Mouse (Mus musculus) G1E (cell line): ENCODE results near the gene N4bp1. TPM values are rescaled to one million over a fixed set of nuclear protein-coding genes. Genes with fewer than 3 reads are reported as not detected.

Experiments used
- ATAC-seq: 2 replicates; pipeline ENCODE4 v1.8.0; 2016; ENCODE audit warnings: mild to moderate bottlenecking; ENCODE audit not compliant: insufficient number of reproducible peaks, poor library complexity, low FRiP score, severe bottlenecking; ENCODE audit errors: extremely low read depth
- DNase-seq: peaks from one replicate; pipeline ENCODE4 v3.0.0; 2012; ENCODE audit warnings: low spot score
- H3K27me3 ChIP-seq: 2 replicates; pipeline ENCODE4 v1.6.1; 2012; ENCODE audit warnings: mild to moderate bottlenecking, low read length, inconsistent platforms; ENCODE audit not compliant: insufficient read depth
- H3K36me3 ChIP-seq: replicated peaks from 2 replicates; pipeline ENCODE3; 2012; ENCODE audit warnings: mild to moderate bottlenecking, inconsistent platforms
- H3K4me1 ChIP-seq: 2 replicates; pipeline ENCODE4 v1.6.1; 2012; ENCODE audit warnings: low read depth, low read length, inconsistent platforms, mixed read lengths; ENCODE audit not compliant: insufficient read depth
- H3K4me3 ChIP-seq: 2 replicates; pipeline ENCODE4 v1.5.1; 2012; ENCODE audit warnings: low read depth, mild to moderate bottlenecking, inconsistent platforms, low read length, moderate library complexity, mixed read lengths
- H3K9me3 ChIP-seq: replicated peaks from 2 replicates; pipeline ENCODE4 v1.6.1; 2012; ENCODE audit warnings: inconsistent platforms
- CTCF ChIP-seq: IDR thresholded peaks from 2 replicates; pipeline ENCODE4 v1.5.1; 2012; ENCODE audit warnings: low read depth, low read length, inconsistent platforms, mixed read lengths
- GATA1 ChIP-seq: IDR thresholded peaks from 2 replicates; pipeline ENCODE4 v1.6.1; 2012; ENCODE audit warnings: borderline replicate concordance, low read length, inconsistent platforms, mixed read lengths
- GATA2 ChIP-seq: IDR thresholded peaks from 2 replicates; pipeline ENCODE4 v1.6.1; 2012; ENCODE audit warnings: low read depth, low read length, inconsistent platforms, borderline replicate concordance
- POLR2AphosphoS5 ChIP-seq: IDR thresholded peaks from 2 replicates; pipeline ENCODE4 v1.6.1; 2012; ENCODE audit warnings: low read depth, low read length, inconsistent platforms; ENCODE audit not compliant: insufficient replicate concordance
- TAL1 ChIP-seq: conservative IDR thresholded peaks from 2 replicates; pipeline ENCODE4 v1.6.1; 2012; ENCODE audit warnings: low read depth, low read length, inconsistent platforms, mixed read lengths
- polyA plus RNA-seq: library from polyadenylated mRNA; stranded (reverse); fragments of >175 nt; gene quantifications from 2 replicates; pipeline ENCODE4 v1.2.3, GENCODE M21; 2012
- total RNA-seq, 2 experiments: library from RNA; stranded (forward) in 1 of 2; stranded (reverse) in 1 of 2; fragments of 200-1000 nt in 1 of 2; fragments of >200 nt in 1 of 2; fragmentation: Nextera tagmentation in 1 of 2; gene quantifications; 2 replicates each; pipeline ENCODE4 v1.2.3; 2014 to 2017

N4bp1 gene
- total and polyA plus RNA-seq, 3 experiments = 11.4 to 30.1 (median 17.2) TPM

DNA sequence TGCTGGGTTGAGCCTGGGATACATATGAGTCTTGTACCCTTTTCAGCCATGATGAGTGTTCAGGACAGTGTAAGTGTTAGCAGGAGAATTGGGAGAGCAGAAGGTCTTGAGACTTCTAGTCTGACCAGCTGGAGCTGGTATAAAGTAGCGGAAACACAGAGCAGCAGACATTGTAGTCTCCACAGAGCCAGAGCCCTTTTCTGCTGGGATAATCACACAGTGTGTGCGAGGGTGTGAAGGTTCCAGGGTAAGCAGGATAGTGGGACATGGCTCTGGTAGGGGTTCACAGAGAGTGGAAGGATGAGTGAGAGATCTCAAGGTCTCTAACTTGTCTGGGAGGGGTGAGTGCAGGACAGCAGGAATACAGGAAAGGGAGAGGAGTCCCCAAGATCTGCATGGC lies 33.0 kb upstream of the N4bp1 start:
- no peak for TF ChIP-seq TAL1
- TF ChIP-seq GATA1 = no peak
- no peak for TF ChIP-seq GATA2
- no peak for TF ChIP-seq CTCF
- no peak for TF ChIP-seq POLR2AphosphoS5
- Histone ChIP-seq H3K27me3 (0 out of 2 replicates have a peak, but pooled peaks cover 3% of the 10 kb centered on the region), H3K9me3 (no peaks in the 10 kb centered on the region), H3K4me1 (peaks cover 3% of the 10 kb centered on the region; the same call in 1 of the 2 replicates), H3K36me3 (no peaks in the 10 kb centered on the region), H3K4me3 (no peak overlapping the region)
- DNase-seq (no peak), ATAC-seq (no peak)

DNA sequence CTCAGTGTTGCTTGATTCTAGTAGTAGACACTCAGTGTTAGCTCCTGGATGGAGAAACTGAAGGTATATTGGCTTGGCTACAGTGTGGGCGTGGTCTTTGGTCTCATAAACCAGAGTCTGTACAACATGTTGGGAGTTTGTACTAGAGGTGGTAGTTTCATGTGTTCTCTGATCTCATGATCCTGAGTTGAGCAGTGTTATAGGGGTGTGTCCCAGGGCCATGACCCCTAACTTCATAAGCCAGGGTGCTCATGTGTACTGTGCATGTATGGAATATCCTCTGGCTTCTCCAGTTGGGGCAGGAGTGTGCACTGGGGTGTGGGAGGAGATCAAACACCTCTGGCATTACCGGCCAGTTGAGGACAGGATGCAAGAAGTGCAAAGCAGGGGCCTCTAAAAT lies 32.6 kb upstream of the N4bp1 start:
- H3K27me3 ChIP-seq = 0 out of 2 replicates have a peak, but pooled peaks cover 3% of the 10 kb centered on the region
- DNase-seq (no peak), ATAC-seq (no peak)
- H3K36me3 ChIP-seq = no peaks in the 10 kb centered on the region
- H3K4me3 ChIP-seq = no peak overlapping the region
- TF ChIP-seq POLR2AphosphoS5 (no peak), GATA1 (no peak), CTCF (no peak), GATA2 (no peak), TAL1 (no peak)
- H3K4me1 ChIP-seq = peaks cover 3% of the 10 kb centered on the region; the same call in 1 of the 2 replicates
- no peaks in the 10 kb centered on the region for H3K9me3 ChIP-seq

DNA sequence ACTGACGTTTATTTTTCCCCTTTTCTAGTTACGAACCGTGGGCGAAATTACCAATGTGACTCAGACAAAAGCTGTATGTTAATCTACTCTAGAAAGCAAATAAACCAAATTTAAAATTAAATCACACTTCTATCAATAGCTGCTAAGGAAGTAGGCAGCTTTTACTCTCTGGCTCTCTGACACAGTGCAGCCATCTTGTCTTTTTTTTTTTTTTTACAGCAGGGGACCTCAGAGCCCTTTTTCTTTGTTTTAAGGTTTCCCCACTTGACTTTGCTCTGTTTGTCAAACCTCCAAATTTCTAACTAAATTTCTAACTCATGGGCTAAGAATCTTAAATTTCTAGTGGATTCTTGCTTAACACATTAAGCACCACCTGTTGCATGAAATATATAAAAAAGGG lies 31.3 kb upstream of the N4bp1 start:
- ATAC-seq = no peak
- TF ChIP-seq GATA2 (no peak), GATA1 (no peak), CTCF (no peak), TAL1 (no peak), POLR2AphosphoS5 (no peak)

DNA sequence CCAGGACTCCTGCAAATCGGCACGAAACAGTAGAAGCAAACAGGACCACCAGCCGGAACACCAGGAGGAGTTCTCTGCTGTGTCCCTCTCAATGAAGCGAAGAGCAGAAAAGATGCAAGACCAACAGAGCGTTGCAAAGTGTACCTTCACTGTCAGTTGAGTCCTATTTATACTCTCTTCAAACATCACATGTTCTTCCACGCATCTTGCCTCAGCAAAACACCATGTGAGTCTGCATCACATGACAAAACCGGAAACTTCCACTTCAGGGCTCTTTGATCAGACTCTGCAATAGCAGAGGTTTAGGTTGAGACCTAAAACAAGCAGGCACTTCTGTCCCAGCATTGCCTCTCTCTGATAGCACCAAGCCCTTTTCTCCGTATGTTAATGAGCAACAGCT lies 26.1 kb upstream of the N4bp1 start:
- 0 out of 2 replicates have a peak, but pooled peaks cover 2% of the 10 kb centered on the region for H3K27me3 ChIP-seq
- DNase-seq (no peak), ATAC-seq (no peak)
- no peak overlapping the region for H3K4me3 ChIP-seq
- no peaks in the 10 kb centered on the region for H3K9me3 ChIP-seq
- TF ChIP-seq TAL1 (no peak), CTCF (no peak), POLR2AphosphoS5 (no peak), GATA2 (no peak)
- H3K4me1 ChIP-seq = no peaks in the 10 kb centered on the region
- H3K36me3 ChIP-seq = no peaks in the 10 kb centered on the region

More for the DNA sequence above, 31.3 kb upstream of the N4bp1 start:
- no peak for DNase-seq
- Histone ChIP-seq H3K4me3 (no peak overlapping the region), H3K9me3 (no peaks in the 10 kb centered on the region), H3K27me3 (0 out of 2 replicates have a peak, but pooled peaks cover 3% of the 10 kb centered on the region), H3K36me3 (no peaks in the 10 kb centered on the region), H3K4me1 (peaks cover 3% of the 10 kb centered on the region; the same call in 1 of the 2 replicates)

DNA sequence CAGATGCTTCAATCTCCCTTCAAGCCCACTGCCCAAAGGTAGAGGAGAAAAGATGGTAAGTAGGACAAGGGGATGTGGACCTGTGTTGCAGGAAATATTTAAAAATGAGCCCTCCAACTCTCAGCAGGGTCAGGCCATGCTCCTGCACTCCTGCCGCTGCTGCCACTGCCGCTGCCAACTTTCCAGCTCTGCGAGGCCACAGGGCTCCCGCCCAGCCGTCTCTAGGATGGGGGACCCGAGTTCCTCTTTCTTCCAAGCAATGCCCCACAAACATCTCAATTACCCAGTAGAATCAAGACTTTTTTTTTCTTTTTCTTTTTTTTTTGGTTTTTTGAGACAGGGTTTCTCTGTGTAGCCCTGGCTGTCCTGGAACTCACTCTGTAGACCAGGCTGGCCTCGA lies 25.2 kb upstream of the N4bp1 start:
- no peak for DNase-seq
- Histone ChIP-seq H3K4me1 (no peaks in the 10 kb centered on the region), H3K27me3 (0 out of 2 replicates have a peak, but pooled peaks cover 2% of the 10 kb centered on the region), H3K36me3 (no peaks in the 10 kb centered on the region), H3K9me3 (no peaks in the 10 kb centered on the region), H3K4me3 (no peak overlapping the region)
- no peak for TF ChIP-seq GATA2
- TF ChIP-seq CTCF = no peak
- no peak for TF ChIP-seq GATA1
- no peak for TF ChIP-seq TAL1
- TF ChIP-seq POLR2AphosphoS5 = no peak
- no peak for ATAC-seq

DNA sequence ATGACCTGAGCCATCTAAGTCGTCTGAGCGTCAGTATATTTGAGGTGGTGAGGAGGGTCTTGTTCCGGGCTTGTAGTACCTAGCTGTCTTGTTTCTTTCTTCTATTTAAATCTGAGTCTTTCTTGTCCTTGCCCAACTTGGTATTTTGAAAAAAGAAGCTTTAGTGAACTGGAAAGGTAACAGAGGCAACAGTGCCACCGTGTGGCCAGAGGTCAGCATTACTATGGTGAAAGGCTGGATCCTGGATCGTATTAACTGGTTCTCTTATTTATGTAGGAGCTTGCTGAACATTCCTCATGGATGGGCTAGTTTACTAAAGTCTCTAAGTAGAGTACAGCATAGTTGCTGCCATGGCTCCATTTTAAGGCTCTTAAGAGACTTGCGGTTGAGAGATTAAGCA lies 23.5 kb upstream of the N4bp1 start:
- Histone ChIP-seq H3K36me3 (no peaks in the 10 kb centered on the region), H3K27me3 (peaks cover 2% of the 10 kb centered on the region; the same call in 1 of the 2 replicates), H3K9me3 (no peaks in the 10 kb centered on the region), H3K4me1 (no peaks in the 10 kb centered on the region), H3K4me3 (no peak overlapping the region)
- TF ChIP-seq GATA2 (no peak), CTCF (peak; percentile 78)
- ATAC-seq = peak; percentile 40; the same call in 1 of the 2 replicates
- peak; percentile 22 for DNase-seq

DNA sequence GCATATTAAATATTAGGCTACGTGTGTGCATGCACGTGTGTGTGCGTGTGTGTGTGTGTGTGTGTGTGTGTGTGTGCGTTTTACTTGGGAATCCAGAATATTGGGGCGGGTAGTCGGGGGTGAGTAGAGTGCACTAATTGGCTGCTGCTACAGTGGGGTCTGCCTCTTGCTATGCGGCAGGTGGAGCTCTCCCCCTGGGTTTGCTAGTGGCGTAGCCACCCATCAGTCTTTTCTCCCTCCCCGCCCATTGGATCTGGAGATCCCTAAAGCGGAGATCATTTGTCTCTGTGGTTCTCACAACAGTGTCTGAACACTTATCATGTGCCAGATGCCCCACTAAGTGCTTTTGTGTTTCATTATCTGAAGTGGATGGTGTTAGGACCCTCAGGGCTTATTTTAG lies 19.9 kb upstream of the N4bp1 start:
- Histone ChIP-seq H3K9me3 (no peaks in the 10 kb centered on the region), H3K36me3 (no peaks in the 10 kb centered on the region), H3K4me1 (no peaks in the 10 kb centered on the region), H3K27me3 (peaks cover 10% of the 10 kb centered on the region), H3K4me3 (no peak overlapping the region)
- TF ChIP-seq CTCF = no peak
- TF ChIP-seq POLR2AphosphoS5 = no peak
- no peak for TF ChIP-seq TAL1
- no peak for TF ChIP-seq GATA2
- no peak for TF ChIP-seq GATA1
- ATAC-seq (no peak), DNase-seq (no peak)
